18 mouse cellular contexts compared by ENCODE assay signal in the genomic region with DNA sequence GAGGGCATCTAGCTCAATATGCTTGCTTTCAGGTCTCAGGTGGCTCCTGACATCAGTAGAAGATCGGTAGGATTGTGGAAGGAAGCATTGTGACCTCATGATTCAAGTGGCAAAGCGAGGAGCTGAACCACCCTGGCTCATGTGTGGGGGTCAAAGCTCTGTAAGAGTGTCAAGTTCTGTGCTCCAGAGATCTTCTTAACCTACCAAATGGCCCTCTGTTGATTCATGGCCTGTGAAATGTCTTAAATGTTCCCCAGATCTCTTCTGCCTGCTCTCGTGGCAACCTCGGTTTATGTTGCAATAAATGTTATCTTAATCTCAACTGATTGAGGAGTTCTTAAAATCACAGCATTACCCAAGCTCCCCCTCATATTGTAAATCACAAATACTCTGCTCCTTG.
"Had no signal": no experiment of that assay in that cellular context is flagged by ENCODE, and none has a peak within 500 bp of the region (broad histone marks: within the 10 kb centered on the region; RNA-seq: fewer than 3 reads in every experiment).

No protein-coding gene starts in this region.

- H3K9ac ChIP-seq: hindbrain, embryonic 14.5 days; liver, embryonic 12.5 days; liver, embryonic 15.5 days; midbrain, embryonic 12.5 days; midbrain, embryonic 15.5 days; neural tube, embryonic 12.5 days; neural tube, embryonic 15.5 days; stomach, embryonic 15.5 days had no signal

- H3K27ac ChIP-seq: hindbrain, embryonic 14.5 days; hindbrain, postnatal 0 days; liver, embryonic 12.5 days; liver, embryonic 15.5 days; midbrain, embryonic 12.5 days; midbrain, embryonic 15.5 days; neural tube, embryonic 12.5 days; neural tube, embryonic 15.5 days; stomach, embryonic 15.5 days had no signal

- DNase-seq: lung, adult 2 months; lung, postnatal 14 days; lung, postnatal 4 days; retina, postnatal 1 day; right cerebral cortex, postnatal 25 days; spleen, adult 18-20 months; thymus, postnatal 25 days had no signal

- H3K4me3 ChIP-seq: liver, embryonic 12.5 days; liver, embryonic 15.5 days; midbrain, embryonic 12.5 days; midbrain, embryonic 15.5 days; neural tube, embryonic 12.5 days; neural tube, embryonic 15.5 days; stomach, embryonic 15.5 days had no signal

- H3K4me1 ChIP-seq: liver, embryonic 15.5 days; midbrain, embryonic 15.5 days; neural tube, embryonic 12.5 days; neural tube, embryonic 15.5 days; stomach, embryonic 15.5 days had no signal

- H3K27me3 ChIP-seq: liver, embryonic 12.5 days; liver, embryonic 15.5 days; neural tube, embryonic 12.5 days; neural tube, embryonic 15.5 days; stomach, embryonic 15.5 days had no signal

- H3K4me2 ChIP-seq: hindbrain, embryonic 14.5 days; liver, embryonic 12.5 days; liver, embryonic 15.5 days; midbrain, embryonic 12.5 days; midbrain, embryonic 15.5 days; neural tube, embryonic 12.5 days; neural tube, embryonic 15.5 days; stomach, embryonic 15.5 days had no signal

- ATAC-seq: hindbrain, postnatal 0 days; inflammation-experienced regulatory T-cells, adult 6 months; intestine, embryonic 16.5 days; liver, embryonic 12.5 days; midbrain, embryonic 15.5 days had no signal

- H3K36me3 ChIP-seq: liver, embryonic 12.5 days; liver, embryonic 15.5 days; midbrain, embryonic 12.5 days; midbrain, embryonic 15.5 days; neural tube, embryonic 12.5 days; neural tube, embryonic 15.5 days; stomach, embryonic 15.5 days had no signal

- H3K9me3 ChIP-seq: liver, embryonic 12.5 days; liver, embryonic 15.5 days; midbrain, embryonic 12.5 days; midbrain, embryonic 15.5 days; neural tube, embryonic 12.5 days; neural tube, embryonic 15.5 days; stomach, embryonic 15.5 days had no signal
